In the genomic region with DNA sequence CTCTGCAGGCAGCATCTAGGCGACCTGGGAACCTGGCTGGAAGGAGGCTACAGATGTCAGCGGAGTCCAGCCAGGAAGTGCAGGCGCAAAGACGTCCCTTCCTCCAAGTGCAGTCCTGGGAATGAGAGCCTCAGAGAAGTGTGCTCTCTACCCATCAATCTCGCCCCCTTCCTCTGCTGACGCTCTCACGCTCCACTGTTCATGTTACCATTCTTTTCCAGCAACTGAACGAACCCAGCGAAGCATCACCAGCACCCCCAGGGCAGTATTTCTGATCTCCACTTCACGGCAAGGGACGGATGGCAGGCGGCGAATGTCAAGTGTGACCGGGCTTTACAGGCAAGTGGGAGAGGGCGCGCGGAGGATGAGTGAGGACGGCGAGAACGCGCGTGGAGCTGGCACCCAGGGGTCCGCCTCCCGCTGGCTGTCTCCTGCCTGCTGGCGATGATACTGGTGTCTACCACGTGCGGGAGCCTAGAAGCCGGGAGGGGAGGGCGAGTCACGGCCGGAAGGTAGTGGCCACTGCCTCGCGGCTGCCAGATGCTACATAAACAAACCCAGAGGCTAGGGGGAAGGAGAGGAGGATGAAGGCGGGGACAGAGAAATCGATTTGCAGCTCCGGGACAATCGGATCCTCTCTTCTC, we compare ENCODE assay signal across 8 mouse cellular contexts. TPM values are rescaled to one million over a fixed set of nuclear protein-coding genes. Genes with fewer than 3 reads are reported as not detected.
DNase-seq lines count a peak whose midpoint lies in the region; ATAC-seq and TF ChIP-seq lines count a peak whose summit lies in the region.

A gene (minus strand): TSS at position 445 of the 644 bp plus-strand sequence.

- no peak for TF ChIP-seq CTCF in left cerebral cortex, adult 2 months (IDR thresholded peaks at IDR 0.05)

- DNase-seq in heart, adult 9 months (ENCODE audit: low spot score in 2 of 2) = no peak
- DNase-seq in cerebellum, adult 8-10 months = peak; percentile 16
- DNase-seq in frontal cortex, adult 2 months (ENCODE audit: extremely low spot score in 1 of 2, low spot score in 1 of 2) = peak; percentile 25 to 51
- peak; percentile 60 to 62 for DNase-seq in left cerebral cortex, adult 2 months (ENCODE audit: extremely low spot score in 1 of 2, low spot score in 2 of 2)
- DNase-seq in ovary, postnatal 14 days (ENCODE audit: low spot score) = no peak

- no peaks in the 10 kb centered on the region for H3K36me3 ChIP-seq in heart, embryonic 16.5 days (ENCODE audit: control insufficient read depth, insufficient read depth)
- H3K36me3 ChIP-seq in midbrain, embryonic 16.5 days (ENCODE audit: control insufficient read depth, insufficient read depth, low read length) = no peaks in the 10 kb centered on the region

- intact Hi-C loops in left cerebral cortex, adult 2 months (cut with DNase I) = loop anchor here (5.0 kb wide), 1 partner anchor 345 kb away; no protein-coding TSS in a partner anchor

- H3K4me2 ChIP-seq in heart, embryonic 16.5 days (ENCODE audit: low read depth, low read length) = peak within 1 kb of the TSS; percentile 99
- peak within 1 kb of the TSS; percentile 82 for H3K4me2 ChIP-seq in midbrain, embryonic 16.5 days (ENCODE audit: low read length)

- H3K27me3 ChIP-seq in heart, embryonic 16.5 days (ENCODE audit: control insufficient read depth, insufficient read depth, low read length) = peaks cover 12% of the 10 kb centered on the region
- H3K27me3 ChIP-seq in midbrain, embryonic 16.5 days (ENCODE audit: control insufficient read depth, insufficient read depth, low read depth, low read length) = no peaks in the 10 kb centered on the region

- no peaks in the 10 kb centered on the region for H3K9me3 ChIP-seq in heart, embryonic 16.5 days (replicated peaks; ENCODE audit: control insufficient read depth, low read length)
- no peaks in the 10 kb centered on the region for H3K9me3 ChIP-seq in midbrain, embryonic 16.5 days (replicated peaks; ENCODE audit: control insufficient read depth, low read length, poor library complexity, severe bottlenecking)

- H3K4me1 ChIP-seq in heart, embryonic 16.5 days (ENCODE audit: control insufficient read depth, insufficient read depth, low read length) = peaks cover 7% of the 10 kb centered on the region; the same call in 1 of the 2 replicates
- peaks cover 3% of the 10 kb centered on the region for H3K4me1 ChIP-seq in midbrain, embryonic 16.5 days (ENCODE audit: control insufficient read depth, insufficient read depth, low read length)

- WGBS in heart, embryonic 16.5 days = under 1% methylated on average over 37 of the region's 37 CpGs
- under 1% methylated on average over 37 of the region's 37 CpGs for WGBS in midbrain, embryonic 16.5 days

- peak within 1 kb of the TSS; percentile 58 for H3K9ac ChIP-seq in heart, embryonic 16.5 days (ENCODE audit: low read length)
- H3K9ac ChIP-seq in midbrain, embryonic 16.5 days (ENCODE audit: low read depth, low read length) = peak within 1 kb of the TSS; percentile 87

- no peak within 1 kb of the TSS for H3K27ac ChIP-seq in heart, embryonic 16.5 days (ENCODE audit: low read length)
- peak within 1 kb of the TSS; percentile 60 for H3K27ac ChIP-seq in left cerebral cortex, adult 2 months
- H3K27ac ChIP-seq in midbrain, embryonic 16.5 days (ENCODE audit: low read length) = peak within 1 kb of the TSS; percentile 86

- no peak; the same call in 1 of the 2 replicates for ATAC-seq in heart, embryonic 16.5 days (replicated peaks; ENCODE audit: extremely low read depth, insufficient read depth, low FRiP score)
- peak; percentile 81 for ATAC-seq in midbrain, embryonic 16.5 days
- no peak for ATAC-seq in erythroblast, adult 5-6 weeks (replicated peaks; ENCODE audit: low FRiP score, poor library complexity, severe bottlenecking)

- H3K4me3 ChIP-seq in heart, embryonic 16.5 days (ENCODE audit: low read length) = peak within 1 kb of the TSS; percentile 63
- peak within 1 kb of the TSS; percentile 71 for H3K4me3 ChIP-seq in left cerebral cortex, adult 2 months
- peak within 1 kb of the TSS; percentile 69 for H3K4me3 ChIP-seq in midbrain, embryonic 16.5 days (ENCODE audit: low read depth, low read length)

RNA-seq across cellular contexts. Expression of the gene that starts here (rescaled TPM):
- polyA plus RNA-seq in heart, embryonic 16.5 days (2015; fragmentation: Nextera tagmentation; extraction: Ambion mirVana) = 0.03 and 0.19 TPM in 2 replicates
- polyA plus RNA-seq in frontal cortex, adult 2 months (2012; rRNA removed) = 16.0 and 17.3 TPM in 2 replicates
- 10 to 100 TPM; 25.7 to 28.0 TPM for total RNA-seq in left cerebral cortex, adult 2 months (2021)
- polyA plus RNA-seq in midbrain, embryonic 16.5 days (2015; fragmentation: Nextera tagmentation; extraction: Ambion mirVana) = 18.4 and 20.6 TPM in 2 replicates
- total RNA-seq in erythroblast, adult 5-6 weeks (2015; ENCODE audit: low replicate concordance) = not detected in 2 replicates
- total RNA-seq in erythroblast, adult 5-6 weeks (2017; ENCODE audit: low replicate concordance) = not detected in 2 replicates

Comparison
In these comparisons a context has a peak if more than half of its experiments do, and no peak if none do; other contexts are left out.
1. RNA of the gene that starts here (total RNA-seq): 25.7 to 28.0 TPM in left cerebral cortex, adult 2 months; not detected in erythroblast, adult 5-6 weeks; every median in the first group is over 10 times any median in the second.
2. RNA of the gene that starts here (polyA plus RNA-seq): 18.4 to 20.6 TPM in midbrain, embryonic 16.5 days and 16.0 to 17.3 TPM in frontal cortex, adult 2 months; 0.03 to 0.19 TPM in heart, embryonic 16.5 days; every median in the first group is over 10 times any median in the second.
3. DNase-seq: peak in cerebellum, adult 8-10 months (single experiment), frontal cortex, adult 2 months (2 of 2) and left cerebral cortex, adult 2 months (2 of 2); none in heart, adult 9 months (0 of 2) and ovary, postnatal 14 days (single experiment).
4. Peak in every context shown above with its lines, with median percentiles within 50 percentile points of each other: H3K4me3 ChIP-seq.